Mouse (Mus musculus): ENCODE measurements at regions not wholly inside any gene's neighbourhood (a gene's known extent, or its start where the extent isn't known, plus 50 kb on each side); places are given as distances from the start of the nearest gene placed in this dataset.

- no peak for DNase-seq (ENCODE audit: low spot score)
Measured at GRCm38 (mm10) chr2:169351547-169351946, 236.0 kb downstream of the Gm11011 start.

- no peak for DNase-seq (ENCODE audit: low spot score)
Measured at GRCm38 (mm10) chr2:169346107-169346506, 241.4 kb downstream of the Gm11011 start.

DNA sequence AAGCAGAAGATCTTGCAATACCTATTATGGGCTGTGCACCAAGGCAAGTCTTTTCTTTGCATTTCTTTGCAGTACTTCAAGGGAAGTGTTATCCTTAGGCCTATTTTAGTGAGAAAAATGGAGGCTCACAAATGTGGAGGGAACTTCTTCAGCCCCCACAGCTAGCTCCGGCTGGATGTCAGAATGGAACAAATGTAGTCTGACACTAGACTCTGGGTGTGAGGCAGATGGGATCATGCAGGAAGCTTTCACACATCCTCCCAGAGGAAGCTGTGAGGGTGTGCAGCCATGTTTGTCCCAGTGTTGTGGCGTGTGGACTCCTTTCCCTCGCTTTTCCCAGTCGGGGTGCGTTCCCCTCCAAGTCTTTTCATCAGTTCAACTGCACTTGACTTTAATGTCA is 268.0 kb downstream of the Gm11011 start:
- no peak for DNase-seq (ENCODE audit: low spot score)

DNA sequence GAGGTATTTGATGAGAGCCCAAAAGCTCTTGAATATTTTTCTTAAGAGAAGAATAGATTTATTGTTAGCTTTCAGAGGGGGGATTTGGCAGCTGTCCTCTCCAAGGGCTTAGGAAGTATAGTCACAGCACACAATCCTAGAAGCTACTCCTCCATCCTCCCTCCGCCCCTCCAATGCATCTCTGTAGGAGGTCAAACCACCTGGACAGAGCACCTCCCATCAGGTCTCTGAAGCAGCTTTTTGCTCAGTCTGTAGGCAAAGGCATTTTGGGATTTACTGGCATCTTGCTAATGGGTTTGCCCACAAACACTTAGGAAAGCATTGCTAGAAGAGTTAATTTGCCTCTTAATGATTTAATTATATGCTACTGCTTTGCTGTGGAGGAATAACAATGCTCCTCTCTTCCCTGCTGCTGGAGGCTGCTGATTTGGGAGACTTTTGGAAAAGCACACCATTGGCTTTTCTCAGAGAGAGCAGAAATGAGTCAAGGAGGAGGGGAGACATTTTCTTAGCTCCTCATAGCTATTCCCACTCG is 273.1 kb downstream of the Gm11011 start:
- no peak for DNase-seq (ENCODE audit: low spot score)

DNA sequence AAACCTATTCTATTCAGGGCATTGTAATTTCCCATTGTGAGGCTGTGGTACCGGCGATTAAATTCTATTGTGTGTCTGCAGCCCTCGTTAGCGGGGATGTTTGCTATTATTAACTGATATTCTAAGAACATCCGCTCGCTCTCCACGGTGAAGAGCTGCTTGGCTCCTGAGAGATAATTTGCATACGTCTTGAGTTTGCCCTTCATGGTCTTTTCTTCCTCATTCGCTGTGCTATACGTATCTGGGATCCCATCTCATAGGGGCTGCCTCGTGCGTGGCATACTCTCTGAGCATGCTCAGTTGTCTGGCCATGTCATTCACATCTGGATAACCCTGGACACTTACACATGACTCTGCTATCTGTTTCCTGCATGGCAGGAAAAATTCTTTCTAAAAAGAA is 275.7 kb downstream of the Gm11011 start:
- DNase-seq (ENCODE audit: low spot score) = no peak

GRCm38 (mm10) chr2:169311356-169311755 is 276.2 kb downstream of the Gm11011 start:
- no peak for DNase-seq (ENCODE audit: low spot score)

GRCm38 (mm10) chr2:169304360-169304759 is 283.2 kb downstream of the Gm11011 start:
- no peak for DNase-seq (ENCODE audit: low spot score)

DNA sequence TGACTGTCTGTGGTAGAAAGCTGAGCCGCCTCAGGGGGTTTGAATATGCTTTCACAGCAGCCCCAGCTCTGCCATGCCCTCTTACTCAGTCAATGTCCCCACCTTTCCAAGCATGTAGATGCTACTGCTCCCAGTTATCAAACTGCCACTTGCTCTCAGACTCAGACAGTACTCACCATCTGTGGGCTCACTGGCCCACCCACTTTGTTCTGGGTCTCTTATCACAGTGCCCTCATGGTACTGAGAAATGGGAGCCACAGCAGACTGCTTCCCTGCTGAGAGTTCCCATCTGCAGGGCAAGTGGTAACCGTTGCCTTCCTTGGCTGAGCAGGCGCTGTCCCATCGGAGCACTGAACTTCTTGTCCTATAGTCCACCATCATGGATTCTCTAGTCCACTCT is 286.6 kb downstream of the Gm11011 start:
- no peak for DNase-seq (ENCODE audit: low spot score)

- no peak for DNase-seq (ENCODE audit: low spot score)
Measured at GRCm38 (mm10) chr2:169300411-169300810, 287.1 kb downstream of the Gm11011 start.

DNA sequence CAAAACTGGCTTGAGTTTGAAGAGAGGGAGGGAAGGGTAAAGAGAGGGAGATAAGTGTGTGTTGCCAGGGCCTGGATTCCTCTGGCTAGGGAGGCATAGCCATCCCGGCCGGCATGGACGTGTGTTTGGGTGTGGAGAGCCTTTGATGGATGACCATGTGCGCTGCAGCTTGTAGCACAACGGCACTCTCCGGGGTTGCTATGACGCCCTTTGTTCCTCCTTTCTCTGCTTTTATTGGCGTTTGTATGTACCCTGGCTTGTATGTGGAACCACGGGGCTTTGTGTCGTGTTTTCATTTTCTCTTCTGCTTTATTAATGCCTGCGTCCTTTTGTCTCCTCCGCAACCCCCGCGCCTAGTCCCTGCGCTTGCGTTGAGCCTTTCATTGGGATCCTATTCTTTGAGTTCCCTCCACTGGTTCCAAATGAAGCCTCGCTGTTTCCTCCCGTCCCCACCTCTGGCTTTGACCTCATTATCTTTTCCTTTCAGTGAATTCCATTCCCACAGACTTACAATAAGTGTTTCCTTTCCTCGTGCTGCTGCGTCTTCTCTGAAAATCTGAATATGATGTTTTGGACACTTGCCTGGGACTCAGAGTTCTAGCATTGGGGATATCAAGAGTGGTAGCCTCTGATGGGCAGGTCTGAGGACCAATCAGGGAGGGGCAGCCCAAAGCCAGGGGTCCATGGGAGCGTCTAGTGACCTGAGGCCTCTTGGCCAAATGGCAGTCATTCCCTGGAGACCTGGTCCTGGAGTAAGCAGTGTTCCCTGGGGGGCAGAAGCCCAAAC is 289.5 kb downstream of the Gm11011 start:
- DNase-seq (ENCODE audit: low spot score) = no peak

DNA sequence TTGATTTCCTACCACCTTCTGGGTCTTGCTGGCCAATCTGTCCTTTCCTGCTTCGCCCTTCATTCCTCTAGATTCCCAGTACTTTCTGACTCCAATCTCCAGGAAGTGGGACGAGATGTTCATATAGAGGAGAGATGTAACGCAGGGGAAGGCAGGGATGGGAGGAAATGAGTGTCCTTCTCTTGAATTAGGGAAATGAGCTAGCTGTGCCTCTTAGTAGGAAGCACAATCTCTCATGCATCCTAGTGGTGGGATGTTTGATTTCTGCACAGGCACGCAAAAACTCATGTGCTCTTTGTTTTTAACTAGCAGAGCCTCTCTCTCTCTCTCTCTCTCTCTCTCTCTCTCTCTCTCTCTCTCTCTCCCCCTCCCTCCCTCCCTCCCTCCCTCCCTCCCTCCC is 290.3 kb downstream of the Gm11011 start:
- DNase-seq (ENCODE audit: low spot score) = no peak

DNA sequence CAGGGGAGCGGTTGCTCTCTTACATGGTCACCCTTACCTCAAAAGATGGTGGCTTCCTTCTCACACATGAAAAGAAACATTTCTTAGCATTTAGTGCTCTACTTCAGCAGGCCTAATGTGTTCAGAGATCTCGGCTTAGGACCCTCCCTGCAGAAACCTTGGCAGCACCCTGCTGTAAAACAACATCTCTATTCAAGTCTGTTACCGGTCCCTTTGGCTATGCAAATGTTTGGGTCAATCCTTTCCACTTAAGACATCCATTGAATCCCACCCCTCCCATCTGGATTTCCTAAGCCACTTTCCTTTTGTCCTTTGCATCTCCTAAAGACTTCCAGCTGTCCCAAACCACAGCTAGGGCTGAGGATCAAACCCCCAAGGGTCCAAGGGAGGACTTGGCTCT is 294.2 kb downstream of the Gm11011 start:
- no peak for DNase-seq (ENCODE audit: low spot score)

GRCm38 (mm10) chr2:169288891-169289605 is 298.5 kb downstream of the Gm11011 start:
- no peak for DNase-seq (ENCODE audit: low spot score)

DNA sequence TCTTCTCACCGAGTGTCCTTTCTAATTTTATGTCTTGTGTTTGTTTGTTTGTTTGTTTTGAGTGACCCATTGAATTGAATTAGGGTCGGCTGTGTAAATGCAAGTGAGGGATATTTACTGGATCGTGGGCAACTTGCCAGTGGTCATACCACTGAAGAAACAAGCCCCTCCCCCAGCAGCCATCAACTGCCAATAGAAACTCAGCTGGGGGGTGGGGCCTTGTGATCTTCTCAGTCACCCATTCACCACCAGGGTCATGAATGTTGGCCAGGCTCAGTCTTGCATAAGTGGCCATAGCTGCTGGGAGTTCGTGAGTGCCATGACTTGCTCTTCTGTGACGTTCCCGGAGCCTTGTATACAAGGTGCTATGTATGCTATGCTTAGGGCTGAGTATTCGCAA is 300.8 kb downstream of the Gm11011 start:
- DNase-seq (ENCODE audit: low spot score) = no peak

DNA sequence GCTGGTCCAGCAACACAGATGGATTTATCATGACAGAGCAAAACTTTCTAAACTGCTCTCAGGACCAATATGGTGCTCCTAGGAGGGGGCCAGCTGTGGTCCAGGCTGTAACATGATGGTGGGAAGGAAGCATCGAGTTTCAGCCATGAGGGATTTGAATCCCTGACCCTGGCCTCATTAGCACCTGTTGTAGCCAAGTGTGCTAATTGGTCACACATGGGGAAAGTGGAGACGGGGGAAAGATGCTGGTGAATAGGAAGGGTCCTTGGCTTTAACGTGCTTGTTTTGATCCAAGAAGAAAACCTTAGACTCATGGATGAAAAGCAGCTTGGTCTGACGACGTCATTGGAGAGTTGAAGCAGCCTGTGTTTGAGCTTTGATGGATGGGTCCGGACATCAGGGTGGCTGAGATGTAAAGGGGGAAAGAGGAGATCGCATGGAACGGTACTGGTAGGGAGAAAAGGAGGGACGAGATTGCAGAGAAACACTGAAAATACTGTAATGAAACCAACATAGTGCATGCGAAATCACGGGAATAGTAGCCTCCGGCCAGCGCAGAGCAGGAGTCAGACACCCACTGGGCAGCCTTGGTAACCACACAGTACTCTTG is 304.9 kb downstream of the Gm11011 start:
- no peak for DNase-seq (ENCODE audit: low spot score)

GRCm38 (mm10) chr2:169275371-169275770 is 312.2 kb downstream of the Gm11011 start:
- no peak for DNase-seq (ENCODE audit: low spot score)

- DNase-seq (ENCODE audit: low spot score) = no peak
Measured at GRCm38 (mm10) chr2:169274101-169274500, 313.4 kb downstream of the Gm11011 start.

DNA sequence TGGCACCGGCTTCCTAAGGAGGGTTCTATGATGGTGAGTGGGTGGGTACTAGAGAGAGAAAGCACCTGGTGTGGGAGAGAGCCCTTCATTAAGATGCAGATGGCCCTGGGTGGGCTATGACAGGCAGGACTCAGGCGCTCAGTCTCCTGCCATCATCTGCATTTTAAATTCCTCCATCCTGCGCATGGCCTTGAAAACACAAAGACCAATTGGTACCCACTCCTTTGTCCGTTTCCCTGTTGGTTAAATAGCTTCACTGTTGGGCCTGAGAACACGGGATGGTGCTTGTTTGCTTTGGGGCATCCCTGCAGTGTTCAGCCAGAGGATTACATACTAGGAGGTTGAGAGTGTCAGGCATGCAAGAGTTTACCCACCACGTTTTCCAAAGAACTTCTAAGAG is 314.9 kb downstream of the Gm11011 start:
- DNase-seq (ENCODE audit: low spot score) = no peak

DNA sequence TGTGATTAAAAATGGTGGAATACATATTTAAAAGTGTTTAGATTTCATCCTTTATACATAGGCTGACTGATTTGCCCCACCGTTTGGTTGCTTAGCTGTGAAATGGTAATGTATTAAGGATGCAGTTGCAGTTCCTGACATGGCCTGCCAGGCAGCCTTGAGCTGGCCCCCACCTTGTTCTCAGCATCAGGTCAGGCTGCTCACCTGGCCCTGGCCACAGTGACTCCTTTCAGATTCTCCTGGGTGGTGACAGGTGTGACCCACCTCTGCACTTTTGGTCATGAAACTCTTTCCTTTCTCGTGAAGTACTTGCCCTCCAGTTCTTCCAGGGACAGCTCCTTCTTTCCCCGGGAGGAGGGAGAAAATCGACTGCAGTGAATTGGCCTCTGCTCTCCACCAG is 315.5 kb downstream of the Gm11011 start:
- DNase-seq (ENCODE audit: low spot score) = no peak

DNA sequence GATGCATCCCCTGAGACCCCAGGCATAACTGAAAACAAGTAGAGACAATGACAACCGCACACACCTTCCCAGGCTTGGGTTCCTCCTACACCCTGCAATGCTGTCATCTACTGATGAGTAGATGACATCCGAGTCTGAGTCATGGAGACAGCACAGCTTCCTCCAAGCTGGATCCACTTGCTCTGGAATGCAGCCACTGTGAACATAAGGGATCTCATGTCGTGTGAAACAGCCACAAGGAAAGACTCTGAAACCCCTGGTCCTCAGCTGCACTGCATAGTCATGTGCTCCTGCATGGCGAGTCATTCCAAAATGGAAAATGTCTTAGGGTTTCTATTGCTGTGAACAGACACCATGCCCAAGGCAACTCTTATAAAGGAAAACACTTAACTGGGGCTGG is 305.2 kb upstream of the Zfp64 start:
- DNase-seq (ENCODE audit: low spot score) = no peak

DNA sequence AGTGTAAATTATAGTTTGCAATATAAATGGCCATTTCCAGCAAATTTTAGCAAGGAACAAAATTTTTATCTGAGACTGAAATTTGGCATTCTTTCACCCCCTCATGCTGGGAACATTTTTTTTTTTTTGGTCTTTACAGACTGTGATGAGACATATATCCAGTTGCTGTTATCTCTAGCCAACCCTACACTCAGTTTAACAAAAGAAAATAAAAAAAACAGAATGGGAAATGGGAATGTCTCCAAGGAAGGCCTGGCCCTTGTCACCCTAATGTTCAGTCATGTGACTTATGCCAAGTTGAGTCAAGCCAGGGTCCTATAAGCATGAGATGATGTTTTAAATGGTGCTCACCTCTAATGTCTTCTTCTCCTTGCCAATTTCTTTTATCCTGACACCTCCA is 289.2 kb upstream of the Zfp64 start:
- no peak for DNase-seq (ENCODE audit: low spot score)

- no peak for DNase-seq (ENCODE audit: low spot score)
Measured at GRCm38 (mm10) chr2:169243981-169244380, 288.6 kb upstream of the Zfp64 start.

- DNase-seq (ENCODE audit: low spot score) = no peak
Measured at GRCm38 (mm10) chr2:169237856-169238255, 282.5 kb upstream of the Zfp64 start.

All from T-cell, adult 2 months (primary cell).